Mouse (Mus musculus) limb, embryonic 14.5 days (tissue): ENCODE measurements at regions not wholly inside any gene's neighbourhood (a gene's known extent, or its start where the extent isn't known, plus 50 kb on each side); places are given as distances from the start of the nearest gene placed in this dataset.
"Not testable (repeated sequence)": the region's sequence is repeated elsewhere in the genome, so short reads cannot be mapped to it uniquely, and the experiment has no call there.

Experiments
- ATAC-seq: fragments of 200-750 bp; cut with Nextera tagmentation; 2 replicates; pipeline ENCODE4 v1.8.0; 2017; ENCODE audit warnings: low read depth, moderate number of reproducible peaks, moderate TSS enrichment; ENCODE audit not compliant: low FRiP score
- DNase-seq: peaks from one replicate; pipeline ENCODE4 v3.0.0-alpha.2; 2015; ENCODE audit warnings: low spot score
- H3K27ac ChIP-seq: fragments of 300-500 bp; sonication (generic); replicated peaks from 2 replicates; pipeline ENCODE4 v1.5.1; 2014; ENCODE audit warnings: low read depth, mild to moderate bottlenecking, low read length, moderate library complexity, mixed read lengths
- H3K27me3 ChIP-seq: fragments of 300-500 bp; sonication (generic); 2 replicates; pipeline ENCODE4 v1.6.1; 2014; ENCODE audit warnings: low read length, mixed read lengths; ENCODE audit not compliant: control insufficient read depth, insufficient read depth
- H3K36me3 ChIP-seq: fragments of 300-500 bp; sonication (generic); 2 replicates; pipeline ENCODE4 v1.6.1; 2014; ENCODE audit warnings: mild to moderate bottlenecking, low read length, moderate library complexity, mixed read lengths; ENCODE audit not compliant: control insufficient read depth, insufficient read depth
- H3K4me1 ChIP-seq: fragments of 300-500 bp; sonication (generic); 2 replicates; pipeline ENCODE4 v1.6.1; 2014; ENCODE audit warnings: antibody characterized with exemption, low read length, mixed read lengths; ENCODE audit not compliant: control insufficient read depth, insufficient read depth
- H3K4me2 ChIP-seq: fragments of 300-500 bp; sonication (generic); replicated peaks from 2 replicates; pipeline ENCODE4 v1.6.1; 2014; ENCODE audit warnings: low read depth, mild to moderate bottlenecking, low read length, moderate library complexity; ENCODE audit not compliant: severe bottlenecking
- H3K4me3 ChIP-seq: fragments of 300-500 bp; sonication (generic); replicated peaks from 2 replicates; pipeline ENCODE4 v1.5.1; 2014; ENCODE audit warnings: low read length
- H3K9ac ChIP-seq: fragments of 300-500 bp; sonication (generic); 2 replicates; pipeline ENCODE4 v1.6.1; 2014; ENCODE audit warnings: mild to moderate bottlenecking, low read depth, low read length, moderate library complexity; ENCODE audit not compliant: severe bottlenecking
- H3K9me3 ChIP-seq: fragments of 300-500 bp; sonication (generic); 2 replicates; pipeline ENCODE4 v1.6.1; 2016; ENCODE audit warnings: low read length; ENCODE audit not compliant: control insufficient read depth
- POLR2A ChIP-seq: fragments of 200-500 bp; IDR thresholded peaks from 2 replicates; pipeline ENCODE4 v1.8.0; 2012; ENCODE audit warnings: inconsistent platforms, mild to moderate bottlenecking, moderate library complexity, borderline replicate concordance; ENCODE audit not compliant: insufficient read depth, insufficient read length; ENCODE audit errors: extremely low read depth
- WGBS: fragments of 180-500 bp; shearing (Covaris S2); extraction: QIAGEN DNeasy Blood & Tissue Kit; methylation state at CpG from one replicate; pipeline ENCODE4 v1.1.7; 2014; 5-methylcytosine and 5-hydroxymethylcytosine counted together

DNA sequence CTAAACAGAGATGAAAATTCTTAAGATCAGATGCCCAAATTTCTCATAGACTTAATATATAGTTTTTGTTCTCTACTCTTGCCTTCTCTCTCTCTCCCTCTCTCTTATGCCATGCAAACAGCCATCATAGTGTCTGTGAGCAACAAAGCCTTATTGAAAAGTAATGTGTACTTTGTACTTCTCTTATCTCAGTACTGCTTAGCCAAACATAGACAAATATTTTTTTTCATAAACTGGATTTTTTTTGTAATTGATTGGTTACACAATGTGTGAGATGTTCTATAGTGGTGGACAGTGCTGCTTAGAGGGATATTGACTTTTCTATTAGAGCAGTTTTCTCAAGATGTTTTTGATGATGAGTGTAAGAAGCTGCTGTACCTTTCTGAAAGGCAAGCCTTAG, 90.1 kb upstream of the Vrk2 start:
- no peak overlapping the region for H3K4me3 ChIP-seq
- ATAC-seq: no peak
- no peak overlapping the region for H3K27ac ChIP-seq
- H3K4me2 ChIP-seq: no peak overlapping the region
- H3K4me1 ChIP-seq: no peaks in the 10 kb centered on the region
- TF ChIP-seq POLR2A: no peak
- H3K36me3 ChIP-seq: no peaks in the 10 kb centered on the region
- no peak overlapping the region for H3K9ac ChIP-seq
- no peaks in the 10 kb centered on the region for H3K9me3 ChIP-seq
- H3K27me3 ChIP-seq: no peaks in the 10 kb centered on the region
- no peak for DNase-seq

DNA sequence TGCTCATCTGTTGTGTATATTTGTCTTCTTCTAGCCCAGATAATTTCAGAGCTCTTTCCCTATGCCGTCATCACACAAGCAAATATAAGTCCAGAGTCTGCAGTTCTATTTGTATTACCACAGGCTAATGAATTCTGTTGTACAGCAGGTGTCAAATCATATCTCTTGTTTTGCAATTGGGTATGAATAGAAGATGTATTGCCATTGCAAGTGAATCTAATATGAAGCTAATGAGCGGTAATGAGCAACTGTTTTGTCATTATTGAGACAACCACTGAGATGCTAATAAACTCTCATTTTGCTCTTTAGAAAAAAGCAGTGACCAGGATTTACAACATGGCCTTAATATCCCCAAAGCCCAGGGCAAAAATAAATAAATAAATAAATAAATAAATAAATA, 73.5 kb upstream of the Vrk2 start:
- TF ChIP-seq POLR2A: no peak
- no peaks in the 10 kb centered on the region for H3K9me3 ChIP-seq
- 87% methylated on average over 2 of the region's 2 CpGs for WGBS

DNA sequence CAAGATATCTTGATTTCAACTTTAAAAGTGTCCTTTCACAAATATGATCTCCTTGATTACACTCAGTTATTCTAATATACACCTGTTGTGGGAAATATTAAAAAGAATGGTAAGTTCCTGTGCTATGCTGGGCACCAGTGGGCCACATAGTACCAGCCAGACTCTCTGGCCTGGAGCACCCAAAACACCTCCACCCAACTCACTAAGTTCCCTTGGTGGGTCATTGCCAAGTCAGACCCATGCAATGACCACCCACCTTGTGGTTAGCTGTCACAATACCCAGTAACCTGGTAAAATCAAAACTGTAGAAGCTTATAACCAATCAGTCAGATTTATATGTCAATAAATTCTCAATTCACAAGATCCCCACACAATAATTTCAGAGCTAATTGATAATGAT, 67.1 kb upstream of the Vrk2 start:
- no peaks in the 10 kb centered on the region for H3K36me3 ChIP-seq
- H3K4me3 ChIP-seq: no peak overlapping the region
- no peak for TF ChIP-seq POLR2A
- H3K27ac ChIP-seq: no peak overlapping the region
- H3K9me3 ChIP-seq: no peaks in the 10 kb centered on the region
- H3K4me2 ChIP-seq: no peak overlapping the region
- H3K4me1 ChIP-seq: no peaks in the 10 kb centered on the region
- H3K27me3 ChIP-seq: no peaks in the 10 kb centered on the region
- DNase-seq (no peak), ATAC-seq (no peak)
- no peak overlapping the region for H3K9ac ChIP-seq

More for the DNA sequence above, 73.5 kb upstream of the Vrk2 start:
- Histone ChIP-seq H3K4me1 (no peaks in the 10 kb centered on the region), H3K27me3 (no peaks in the 10 kb centered on the region), H3K27ac (no peak overlapping the region), H3K4me2 (no peak overlapping the region), H3K4me3 (no peak overlapping the region), H3K9ac (no peak overlapping the region), H3K36me3 (no peaks in the 10 kb centered on the region)
- DNase-seq (no peak), ATAC-seq (no peak)

DNA sequence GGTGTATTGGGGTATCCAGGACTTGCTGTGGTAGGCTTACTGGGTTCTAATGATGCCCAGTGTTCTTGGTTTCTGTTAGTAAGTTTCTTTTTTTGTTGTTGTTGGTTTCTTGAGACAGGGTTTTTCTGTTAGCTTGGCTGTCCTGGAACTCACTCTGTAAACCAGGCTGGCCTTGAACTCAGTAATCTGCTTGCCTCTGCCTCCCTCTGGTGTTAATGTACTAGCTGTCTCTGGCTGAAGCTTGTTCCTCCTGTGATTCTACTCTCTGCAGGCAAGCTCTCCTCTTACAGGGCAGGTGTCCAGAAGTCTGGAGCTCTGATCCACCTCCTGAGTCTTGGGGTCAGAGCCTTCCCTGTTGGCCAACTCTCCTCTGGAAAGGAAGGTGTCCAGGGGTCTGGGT, 55.4 kb upstream of the Vrk2 start:
- not testable (repeated sequence) for DNase-seq, H3K36me3 ChIP-seq, H3K4me1 ChIP-seq, H3K4me3 ChIP-seq, ATAC-seq, H3K9ac ChIP-seq, H3K9me3 ChIP-seq, H3K27ac ChIP-seq, H3K4me2 ChIP-seq, H3K27me3 ChIP-seq
